Mouse (Mus musculus) MEL (cell line): Measurements from ENCODE around the gene Pard3. TPM values are rescaled to one million over a fixed set of nuclear protein-coding genes. Genes with fewer than 3 reads are reported as not detected.

Source experiments
- DNase-seq: peaks from one replicate; pipeline ENCODE4 v3.0.0; 2011; ENCODE audit warnings: low read depth, low spot score
- H3K27ac ChIP-seq: 2 replicates; pipeline ENCODE4 v1.5.1; 2012; ENCODE audit warnings: low read depth, mild to moderate bottlenecking, control low read depth, low read length, moderate library complexity; ENCODE audit not compliant: control insufficient read depth
- H3K27me3 ChIP-seq, 2 experiments: fragments of 150-350 bp in 1 of 2; sonication (generic) in 1 of 2; 2 replicates each; pipeline ENCODE4 v1.6.1; 2012; ENCODE audit warnings: low read length in 2 of 2, mild to moderate bottlenecking in 2 of 2, improper control_type of control experiment in 1 of 2, moderate library complexity in 1 of 2; ENCODE audit not compliant: insufficient read depth in 2 of 2, control insufficient read depth in 1 of 2
- H3K36me3 ChIP-seq, 2 experiments: 2 replicates each; pipeline ENCODE4 v1.6.1; 2012 to 2014; ENCODE audit warnings: low read length in 2 of 2, improper control_type of control experiment in 1 of 2, inconsistent platforms in 1 of 2, mild to moderate bottlenecking in 1 of 2; ENCODE audit not compliant: insufficient read depth in 2 of 2, control insufficient read depth in 1 of 2
- H3K4me1 ChIP-seq, 2 experiments: fragments of 150-350 bp in 1 of 2; sonication (generic) in 1 of 2; 2 replicates each; pipeline ENCODE4 v1.6.1; 2012; ENCODE audit warnings: low read length in 2 of 2, improper control_type of control experiment in 1 of 2, mild to moderate bottlenecking in 1 of 2; ENCODE audit not compliant: insufficient read depth in 2 of 2, control insufficient read depth in 1 of 2
- H3K4me3 ChIP-seq, 2 experiments: fragments of 150-350 bp in 1 of 2; sonication (generic) in 1 of 2; 2 replicates each; pipeline ENCODE4 v1.5.1; 2012; ENCODE audit warnings: low read depth in 2 of 2, low read length in 2 of 2, mild to moderate bottlenecking in 2 of 2, moderate library complexity in 2 of 2, control low read depth in 1 of 2, improper control_type of control experiment in 1 of 2; ENCODE audit not compliant: control insufficient read depth in 1 of 2, insufficient read depth in 1 of 2
- H3K79me2 ChIP-seq: 2 replicates; pipeline ENCODE4 v1.6.1; 2012; ENCODE audit warnings: mild to moderate bottlenecking, low read length, moderate library complexity; ENCODE audit not compliant: control insufficient read depth, poor library complexity, insufficient read depth
- H3K9ac ChIP-seq: 2 replicates; pipeline ENCODE4 v1.6.1; 2012; ENCODE audit warnings: low read depth, mild to moderate bottlenecking, control low read depth, low read length, moderate library complexity; ENCODE audit not compliant: control insufficient read depth, poor library complexity, severe bottlenecking
- H3K9me3 ChIP-seq: fragments of 150-350 bp; sonication (generic); replicated peaks from 2 replicates; pipeline ENCODE4 v1.6.1; 2012; ENCODE audit warnings: mild to moderate bottlenecking, low read length, improper control_type of control experiment, moderate library complexity; ENCODE audit not compliant: insufficient read depth
- BHLHE40 ChIP-seq: IDR thresholded peaks from 2 replicates; pipeline ENCODE4 v1.6.1; 2012; ENCODE audit warnings: low read depth, mild to moderate bottlenecking, inconsistent platforms, low read length, improper control_type of control experiment, borderline replicate concordance
- CHD2 ChIP-seq: IDR thresholded peaks from 2 replicates; pipeline ENCODE4 v1.6.1; 2011; ENCODE audit warnings: low read length, improper control_type of control experiment
- CTCF ChIP-seq, 3 experiments: IDR thresholded peaks in 2 of 3; conservative IDR thresholded peaks in 1 of 3; 2 replicates each; pipeline ENCODE4 v1.5.1; 2011 to 2012; ENCODE audit warnings: low read length in 3 of 3, low read depth in 2 of 3, mild to moderate bottlenecking in 2 of 3, improper control_type of control experiment in 1 of 3, inconsistent platforms in 1 of 3, mixed read lengths in 1 of 3, moderate library complexity in 1 of 3; ENCODE audit not compliant: control insufficient read depth in 1 of 3, insufficient read depth in 1 of 3, poor library complexity in 1 of 3, severe bottlenecking in 1 of 3
- ELF1 ChIP-seq: IDR thresholded peaks from 2 replicates; pipeline ENCODE4 v1.6.1; 2014; ENCODE audit warnings: low read depth, mild to moderate bottlenecking, inconsistent platforms, low read length, improper control_type of control experiment, moderate library complexity
- EP300 ChIP-seq, 2 experiments: IDR thresholded peaks; 2 replicates each; pipeline ENCODE4 v1.6.1; 2011; ENCODE audit warnings: improper control_type of control experiment in 2 of 2, low read length in 2 of 2, low read depth in 1 of 2, mild to moderate bottlenecking in 1 of 2
- ETS1 ChIP-seq: IDR thresholded peaks from 2 replicates; pipeline ENCODE4 v1.6.1; 2012; ENCODE audit warnings: low read depth, mild to moderate bottlenecking, inconsistent platforms, low read length, improper control_type of control experiment, moderate library complexity
- GABPA ChIP-seq: IDR thresholded peaks from 2 replicates; pipeline ENCODE4 v1.6.1; 2012; ENCODE audit warnings: low read depth, mild to moderate bottlenecking, inconsistent platforms, low read length, improper control_type of control experiment, moderate library complexity
- GATA1 ChIP-seq: IDR thresholded peaks from 2 replicates; pipeline ENCODE4 v1.6.1; 2011; ENCODE audit warnings: low read depth, low read length, improper control_type of control experiment
- HCFC1 ChIP-seq: IDR thresholded peaks from 2 replicates; pipeline ENCODE4 v1.6.1; 2012; ENCODE audit warnings: low read depth, mild to moderate bottlenecking, inconsistent platforms, low read length, improper control_type of control experiment, moderate library complexity
- JUND ChIP-seq: IDR thresholded peaks from 2 replicates; pipeline ENCODE4 v1.6.1; 2011; ENCODE audit warnings: low read depth, mild to moderate bottlenecking, improper control_type of control experiment, low read length
- MAFK ChIP-seq: IDR thresholded peaks from 2 replicates; pipeline ENCODE4 v1.6.1; 2011; ENCODE audit warnings: low read depth, mild to moderate bottlenecking, low read length, improper control_type of control experiment, borderline replicate concordance
- MEF2A ChIP-seq: IDR thresholded peaks from 2 replicates; pipeline ENCODE4 v1.6.1; 2014; ENCODE audit warnings: low read depth, mild to moderate bottlenecking, inconsistent platforms, low read length, improper control_type of control experiment; ENCODE audit not compliant: poor library complexity, insufficient replicate concordance, severe bottlenecking; ENCODE audit errors: extremely low read depth
- MXI1 ChIP-seq: IDR thresholded peaks from 2 replicates; pipeline ENCODE4 v1.6.1; 2011; ENCODE audit warnings: mild to moderate bottlenecking, low read depth, low read length, improper control_type of control experiment
- MYB ChIP-seq: IDR thresholded peaks from 2 replicates; pipeline ENCODE4 v1.6.1; 2011; ENCODE audit warnings: mild to moderate bottlenecking, low read depth, low read length, improper control_type of control experiment
- NRF1 ChIP-seq: IDR thresholded peaks from 2 replicates; pipeline ENCODE4 v1.6.1; 2014; ENCODE audit warnings: low read depth, mild to moderate bottlenecking, inconsistent platforms, low read length, improper control_type of control experiment, moderate library complexity; ENCODE audit not compliant: poor library complexity, insufficient read depth, severe bottlenecking
- POLR2AphosphoS5 ChIP-seq: IDR thresholded peaks from 2 replicates; pipeline ENCODE4 v1.6.1; 2012; ENCODE audit warnings: low read depth, borderline replicate concordance, mild to moderate bottlenecking, inconsistent platforms, low read length, moderate library complexity, mixed read lengths
- SMC3 ChIP-seq: IDR thresholded peaks from 2 replicates; pipeline ENCODE4 v1.6.1; 2011; ENCODE audit warnings: low read depth, low read length, improper control_type of control experiment
- UBTF ChIP-seq: IDR thresholded peaks from 2 replicates; pipeline ENCODE4 v1.6.1; 2012; ENCODE audit warnings: low read depth, mild to moderate bottlenecking, inconsistent platforms, low read length, improper control_type of control experiment, moderate library complexity, borderline replicate concordance; ENCODE audit not compliant: insufficient read depth
- ZC3H11A ChIP-seq: IDR thresholded peaks from 2 replicates; pipeline ENCODE4 v1.6.1; 2012; ENCODE audit warnings: low read depth, mild to moderate bottlenecking, inconsistent platforms, low read length, improper control_type of control experiment
- ZKSCAN1 ChIP-seq: IDR thresholded peaks from 2 replicates; pipeline ENCODE4 v1.6.1; 2012; ENCODE audit warnings: low read depth, mild to moderate bottlenecking, inconsistent platforms, low read length, improper control_type of control experiment, moderate library complexity
- ZMIZ1 ChIP-seq: IDR thresholded peaks from 2 replicates; pipeline ENCODE4 v1.6.1; 2012; ENCODE audit warnings: low read depth, mild to moderate bottlenecking, inconsistent platforms, low read length, improper control_type of control experiment, moderate library complexity
- polyA plus RNA-seq, 2 experiments: library from polyadenylated mRNA; stranded (reverse) in 1 of 2; unstranded in 1 of 2; fragments of >175 nt in 1 of 2; fragments of >200 nt in 1 of 2; gene quantifications; 2 replicates each; pipeline versions ENCODE4 v1.2.1 to v1.2.4; 2012; ENCODE audit warnings: low replicate concordance in 2 of 2, low read depth in 1 of 2; ENCODE audit not compliant: insufficient read length in 2 of 2, insufficient read depth in 1 of 2, missing spikeins in 1 of 2
- total RNA-seq: library from RNA; depleted of rRNA; stranded (reverse); fragments of 300-350 nt; gene quantifications from 2 replicates; pipeline ENCODE4 v1.2.3, GENCODE M21; 2012

Gene Pard3
- total and polyA plus RNA-seq, 3 experiments, result not detected

DNA sequence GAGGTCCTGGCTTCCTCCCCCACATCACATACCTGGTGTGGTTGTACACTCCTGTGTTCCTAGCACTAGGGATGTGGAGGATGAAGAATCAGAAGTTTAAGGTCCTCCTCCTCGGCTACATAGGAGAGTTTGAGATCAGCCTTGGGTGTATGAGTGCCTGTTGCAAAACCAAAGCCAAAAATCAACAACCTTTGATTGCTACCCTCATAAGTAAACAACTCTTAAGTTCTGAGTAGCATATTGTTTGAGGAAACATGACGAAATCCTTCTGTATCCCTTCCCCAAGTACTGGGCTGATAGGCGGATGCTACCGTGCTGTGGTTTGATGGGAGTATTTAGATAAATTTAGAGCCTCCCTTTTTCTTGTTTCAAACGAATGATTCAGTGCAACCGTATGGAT, 20.9 kb downstream of the Pard3 start:
- Histone ChIP-seq H3K4me1 (no peaks in the 10 kb centered on the region), H3K79me2 (no peaks in the 10 kb centered on the region), H3K27me3 (no peaks in the 10 kb centered on the region), H3K9ac (no peak overlapping the region), H3K36me3 (no peaks in the 10 kb centered on the region), H3K9me3 (no peaks in the 10 kb centered on the region), H3K4me3 (no peak overlapping the region), H3K27ac (no peak overlapping the region)
- DNase-seq, result no peak
- TF ChIP-seq ETS1 (no peak), ELF1 (no peak), GABPA (no peak), CHD2 (no peak), ZKSCAN1 (no peak)

DNA sequence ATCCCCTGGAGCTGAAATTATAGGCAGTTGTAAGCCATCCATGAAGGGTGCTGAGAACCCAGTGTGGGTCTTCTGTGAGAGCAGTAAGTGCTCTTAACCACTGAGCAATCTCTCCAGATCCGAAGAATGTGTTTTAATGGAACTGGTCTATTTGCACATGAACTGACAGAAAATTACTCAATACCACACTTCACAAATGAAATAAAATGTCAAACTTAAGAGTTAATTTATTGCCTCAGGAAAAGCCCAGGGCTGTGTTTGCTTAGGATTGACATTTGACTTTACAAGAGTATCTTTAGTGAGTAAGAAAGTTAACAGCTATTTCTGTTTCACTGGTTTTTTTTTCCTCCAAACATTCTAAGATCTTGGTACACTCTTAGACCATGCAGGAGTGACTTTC, 23.7 kb downstream of the Pard3 start:
- no peak overlapping the region for H3K4me3 ChIP-seq
- no peak overlapping the region for H3K27ac ChIP-seq
- no peaks in the 10 kb centered on the region for H3K36me3 ChIP-seq
- H3K79me2 ChIP-seq, result no peaks in the 10 kb centered on the region
- no peak overlapping the region for H3K9ac ChIP-seq
- no peaks in the 10 kb centered on the region for H3K9me3 ChIP-seq
- DNase-seq, result no peak
- no peaks in the 10 kb centered on the region for H3K27me3 ChIP-seq
- H3K4me1 ChIP-seq, result no peaks in the 10 kb centered on the region
- TF ChIP-seq MAFK (no peak), MYB (no peak), EP300 (IDR thresholded peaks at IDR 0.05; ENCODE audit: low read depth in 1 of 2, low read length in 2 of 2) (no peak), SMC3 (no peak)

DNA sequence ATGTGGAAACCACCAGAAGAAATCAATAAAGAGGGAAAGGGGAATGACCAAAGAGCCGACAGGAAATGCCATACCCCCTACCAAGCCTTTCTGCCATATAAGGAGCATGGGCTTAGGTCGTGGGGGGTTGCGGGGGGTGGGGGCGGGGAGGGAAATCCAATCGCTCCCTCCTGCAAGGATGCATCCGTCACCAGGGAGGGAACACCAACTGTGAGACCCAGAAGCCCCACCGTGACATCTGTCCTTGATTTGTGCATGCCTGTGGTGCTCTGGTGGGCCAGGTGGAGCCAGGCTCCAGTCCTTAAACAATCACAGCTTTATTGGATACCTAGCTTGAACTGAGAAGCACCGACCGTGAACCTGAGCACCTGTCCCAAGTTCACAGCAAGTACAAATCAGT, 24.7 kb downstream of the Pard3 start:
- Histone ChIP-seq H3K4me1 (no peaks in the 10 kb centered on the region), H3K36me3 (no peaks in the 10 kb centered on the region), H3K9me3 (no peaks in the 10 kb centered on the region), H3K79me2 (no peaks in the 10 kb centered on the region), H3K4me3 (no peak overlapping the region), H3K9ac (no peak overlapping the region), H3K27me3 (no peaks in the 10 kb centered on the region), H3K27ac (no peak overlapping the region)
- TF ChIP-seq POLR2AphosphoS5 (no peak), CTCF (IDR thresholded peaks at IDR 0.05 in 2 of 3, conservative IDR thresholded peaks at IDR 0.05 in 1 of 3; ENCODE audit: control insufficient read depth in 1 of 3, insufficient read depth in 1 of 3, low read depth in 2 of 3, low read length in 3 of 3, poor library complexity in 1 of 3, severe bottlenecking in 1 of 3) (no peak), GATA1 (no peak), MXI1 (no peak), JUND (no peak), SMC3 (no peak), BHLHE40 (no peak), ZC3H11A (no peak), ETS1 (no peak), ZMIZ1 (no peak), MAFK (no peak), MEF2A (no peak), NRF1 (no peak), HCFC1 (no peak), MYB (no peak), UBTF (no peak)
- no peak for DNase-seq
